Mouse (Mus musculus): ENCODE data around the gene Blvrb.

GRCm38 (mm10) chr7:27486102-27486769 is 38.5 kb downstream of the Blvrb start:
- no peak for TF ChIP-seq POLR2A (IDR thresholded peaks at IDR 0.05; ENCODE audit: insufficient read depth, low read depth, low read length)
- no peak for TF ChIP-seq CTCF (IDR thresholded peaks at IDR 0.05)

All from heart, adult 2 months (tissue).